Mouse (Mus musculus): Measurements from ENCODE around the gene Mrc2. TPM values are rescaled to one million over a fixed set of nuclear protein-coding genes. Genes with fewer than 3 reads are reported as not detected.

The Mrc2 gene
- not detected in 2 replicates for total RNA-seq (2015; ENCODE audit: low replicate concordance)
- total RNA-seq (2017; ENCODE audit: low replicate concordance): not detected in 2 replicates

GRCm38 (mm10) chr11:105292124-105293071 lies at the start of gene Mrc2:
Gene Mrc2, plus strand, starts transcription at chr11:105292643.
- ATAC-seq (replicated peaks; ENCODE audit: low FRiP score, poor library complexity, severe bottlenecking): no peak

GRCm38 (mm10) chr11:105246369-105246768 lies 46.1 kb upstream of the Mrc2 start:
- ATAC-seq (replicated peaks; ENCODE audit: low FRiP score, poor library complexity, severe bottlenecking): no peak

DNA sequence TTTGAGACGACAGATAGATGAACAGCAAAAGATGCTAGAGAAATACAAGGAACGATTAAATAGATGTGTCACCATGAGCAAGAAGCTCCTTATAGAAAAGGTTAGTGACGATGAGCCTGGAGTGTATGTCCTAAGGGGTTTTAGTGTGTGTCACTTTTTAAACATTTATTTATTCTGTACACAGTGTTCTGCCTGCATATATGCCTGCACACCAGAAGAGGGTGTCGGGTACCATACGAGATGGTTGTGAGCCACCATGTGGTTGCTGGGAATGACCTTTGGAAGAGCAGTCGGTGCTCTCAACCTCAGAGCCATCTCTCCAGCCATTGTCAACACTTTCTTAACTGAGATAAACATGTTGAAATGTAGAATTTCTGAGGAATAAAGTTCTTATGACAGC lies 45.7 kb upstream of the Mrc2 start:
- ATAC-seq (replicated peaks; ENCODE audit: low FRiP score, poor library complexity, severe bottlenecking): no peak

GRCm38 (mm10) chr11:105247321-105247720 lies 45.1 kb upstream of the Mrc2 start:
- ATAC-seq (replicated peaks; ENCODE audit: low FRiP score, poor library complexity, severe bottlenecking): no peak

DNA sequence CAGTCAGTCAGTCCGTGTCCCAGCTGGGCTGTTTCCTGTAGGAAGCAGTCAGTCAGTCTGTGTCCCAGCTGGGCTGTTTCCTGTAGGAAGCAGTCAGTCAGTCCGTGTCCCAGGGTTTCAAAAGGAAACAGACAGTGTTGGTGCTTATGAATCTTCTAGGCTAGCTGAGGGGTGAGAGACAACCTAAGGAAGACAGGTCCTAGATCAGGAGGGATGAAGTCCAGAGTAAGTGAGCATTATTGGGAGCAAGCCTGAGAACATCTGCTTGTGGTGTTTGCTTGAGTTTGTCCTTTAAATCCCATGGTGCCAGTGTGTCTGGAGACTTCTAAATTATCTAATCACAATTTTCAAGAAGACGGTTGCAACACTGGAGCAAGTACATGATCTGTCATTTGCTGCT lies 32.7 kb upstream of the Mrc2 start:
- ATAC-seq (replicated peaks; ENCODE audit: low FRiP score, poor library complexity, severe bottlenecking): no peak

DNA sequence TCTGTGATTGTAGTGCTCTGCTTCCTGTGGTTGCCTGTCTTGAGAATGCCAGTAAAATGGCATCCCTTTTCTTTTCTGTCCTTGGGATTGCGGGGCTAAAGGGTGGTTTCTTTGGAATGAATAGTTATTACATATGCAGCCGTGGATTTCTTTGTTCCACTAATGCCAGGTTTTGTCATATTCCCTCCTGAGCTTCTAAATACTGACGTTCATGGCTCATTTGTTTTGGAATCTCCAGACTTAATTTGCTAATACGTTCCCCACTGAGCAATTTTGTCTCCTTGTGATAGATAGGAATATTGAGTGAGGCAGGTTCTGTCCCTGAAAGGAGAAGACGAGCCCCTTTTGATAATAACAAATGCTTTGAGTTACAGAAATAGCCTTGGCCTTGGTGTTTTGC lies 31.3 kb upstream of the Mrc2 start:
- ATAC-seq (replicated peaks; ENCODE audit: low FRiP score, poor library complexity, severe bottlenecking): no peak

- ATAC-seq (replicated peaks; ENCODE audit: low FRiP score, poor library complexity, severe bottlenecking): no peak
These were observed 30.7 kb upstream of the Mrc2 start for GRCm38 (mm10) chr11:105261601-105262351.

DNA sequence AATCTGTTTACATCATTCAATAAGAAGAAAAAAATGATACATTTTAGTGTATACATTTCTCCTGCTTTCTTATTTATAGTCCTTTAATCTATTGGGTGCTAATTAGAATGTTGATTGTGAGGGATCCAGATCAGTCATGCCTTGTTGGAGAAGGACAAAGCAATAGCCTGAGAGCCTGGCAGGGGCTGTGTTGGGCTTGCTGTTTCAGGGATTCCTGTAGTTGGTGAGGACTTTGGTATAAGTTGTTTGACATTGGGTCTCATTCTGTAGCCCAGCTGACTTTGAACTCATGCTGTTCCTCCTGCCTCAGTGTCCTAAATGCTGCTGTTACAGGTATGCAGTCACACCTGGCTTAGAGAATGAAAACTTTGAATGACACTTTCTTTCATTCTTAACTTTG lies 27.9 kb upstream of the Mrc2 start:
- ATAC-seq (replicated peaks; ENCODE audit: low FRiP score, poor library complexity, severe bottlenecking): no peak

DNA sequence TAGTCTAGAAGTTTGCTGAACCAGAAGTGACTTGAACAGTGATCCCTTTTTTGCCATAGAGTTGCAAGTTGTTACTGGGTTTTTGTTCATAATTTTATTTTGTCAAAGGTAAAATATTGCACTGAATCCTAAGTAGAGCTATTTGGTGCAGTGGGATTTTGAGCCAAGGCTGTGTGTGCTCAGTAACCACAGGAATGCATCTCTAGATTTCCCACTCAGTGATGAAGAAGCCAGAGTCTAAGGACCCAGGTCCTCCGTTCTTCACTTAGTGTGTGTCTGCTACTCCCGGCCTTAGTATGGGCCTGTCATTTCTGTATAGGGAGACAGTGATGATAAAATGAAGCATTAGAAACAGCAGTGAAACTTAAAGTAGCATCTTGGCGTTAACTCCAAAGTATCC lies 27.5 kb upstream of the Mrc2 start:
- ATAC-seq (replicated peaks; ENCODE audit: low FRiP score, poor library complexity, severe bottlenecking): no peak

DNA sequence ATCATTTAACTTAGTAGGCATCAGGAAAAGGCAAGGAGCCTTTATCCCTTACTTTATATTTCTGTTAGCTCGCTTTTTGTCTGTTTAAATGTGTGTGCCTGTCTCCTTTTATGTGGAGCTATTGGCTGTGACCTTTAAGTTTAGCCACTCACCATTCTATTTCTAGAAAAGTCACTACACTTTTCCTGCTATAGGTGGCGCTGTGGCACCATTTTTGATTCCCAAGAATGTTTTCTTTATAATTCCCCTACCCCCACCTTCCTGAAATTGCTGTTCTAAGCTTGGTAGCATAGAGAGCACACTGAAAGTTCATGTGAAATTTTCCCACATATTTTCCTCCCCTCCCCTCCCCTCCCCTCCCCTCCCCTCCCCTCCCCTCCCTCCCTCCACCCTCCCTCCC lies 22.3 kb upstream of the Mrc2 start:
- ATAC-seq (replicated peaks; ENCODE audit: low FRiP score, poor library complexity, severe bottlenecking): 0 out of 2 replicates have a peak, but pooled peaks have one; percentile 59

DNA sequence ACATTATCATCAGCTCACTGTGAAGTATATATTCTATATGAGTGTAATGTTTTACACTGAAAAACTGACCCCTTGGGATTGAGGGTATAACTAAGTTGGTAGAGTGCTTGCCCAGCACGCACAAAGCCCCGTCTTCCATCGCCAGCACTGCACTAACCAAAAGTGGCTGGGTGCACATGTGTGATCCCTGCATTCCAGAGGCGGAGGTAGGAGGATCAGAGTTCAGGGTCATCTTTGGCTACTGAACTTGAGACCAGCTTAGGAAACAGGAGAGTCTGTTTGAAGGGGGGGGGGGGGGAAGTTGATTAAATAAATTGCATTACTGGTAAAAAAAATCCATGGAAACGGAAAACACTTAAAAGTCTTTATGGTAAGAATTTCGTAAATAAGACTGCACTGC lies 12.0 kb upstream of the Mrc2 start:
- ATAC-seq (replicated peaks; ENCODE audit: low FRiP score, poor library complexity, severe bottlenecking): no peak

DNA sequence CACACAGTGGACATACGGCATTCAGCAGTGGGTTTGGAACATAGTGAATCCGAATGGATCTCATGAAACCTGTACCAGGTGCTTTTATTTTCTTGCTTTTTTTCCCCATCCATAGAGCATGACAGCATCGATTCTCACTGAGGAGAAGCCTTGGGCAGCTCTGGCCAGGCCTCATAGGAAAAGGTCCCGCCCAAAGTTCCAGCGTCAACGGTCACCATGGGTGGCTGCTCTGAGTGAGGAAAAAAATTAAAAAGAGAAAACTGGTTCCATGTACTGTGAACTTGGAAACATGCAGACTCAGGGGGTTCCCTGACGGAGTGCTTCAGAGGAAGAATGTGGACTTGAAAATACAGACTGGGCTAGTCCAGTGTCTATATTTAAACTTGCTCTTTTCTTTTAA lies 11.2 kb upstream of the Mrc2 start:
- no peak for ATAC-seq (replicated peaks; ENCODE audit: low FRiP score, poor library complexity, severe bottlenecking)

DNA sequence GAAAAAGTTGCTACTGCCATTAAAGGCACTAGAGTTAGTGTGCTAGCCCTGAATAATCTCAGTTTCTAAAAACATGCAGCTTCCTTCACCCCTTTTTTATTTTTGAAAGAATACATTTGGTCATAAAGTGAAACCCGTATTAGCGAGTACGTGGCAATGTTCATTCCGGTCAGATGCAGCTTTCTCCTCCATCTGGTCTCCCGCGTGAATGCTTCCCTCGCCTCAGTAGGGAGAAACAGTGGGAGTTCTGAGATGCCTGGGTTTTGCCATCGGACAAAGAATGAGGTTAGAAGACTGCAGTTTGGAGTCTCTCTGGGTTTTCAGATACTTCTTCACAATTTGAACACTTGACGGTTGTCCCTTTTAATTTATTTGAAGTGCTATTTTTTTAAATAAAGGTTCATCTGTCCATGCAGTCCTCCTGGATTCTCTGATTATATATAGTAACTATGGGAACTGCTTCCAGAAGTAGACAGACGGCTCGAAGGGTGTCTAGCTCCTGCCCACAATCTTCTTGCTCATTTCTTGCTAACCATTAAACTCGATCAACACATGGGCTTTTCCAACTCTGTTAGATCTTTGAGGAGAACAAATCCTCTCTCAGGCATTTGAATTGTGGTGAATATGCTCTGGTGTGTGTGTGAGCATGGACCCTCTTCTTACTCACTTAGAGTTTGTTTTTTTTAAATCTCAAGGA lies 10.5 kb upstream of the Mrc2 start:
- ATAC-seq (replicated peaks; ENCODE audit: low FRiP score, poor library complexity, severe bottlenecking): no peak

DNA sequence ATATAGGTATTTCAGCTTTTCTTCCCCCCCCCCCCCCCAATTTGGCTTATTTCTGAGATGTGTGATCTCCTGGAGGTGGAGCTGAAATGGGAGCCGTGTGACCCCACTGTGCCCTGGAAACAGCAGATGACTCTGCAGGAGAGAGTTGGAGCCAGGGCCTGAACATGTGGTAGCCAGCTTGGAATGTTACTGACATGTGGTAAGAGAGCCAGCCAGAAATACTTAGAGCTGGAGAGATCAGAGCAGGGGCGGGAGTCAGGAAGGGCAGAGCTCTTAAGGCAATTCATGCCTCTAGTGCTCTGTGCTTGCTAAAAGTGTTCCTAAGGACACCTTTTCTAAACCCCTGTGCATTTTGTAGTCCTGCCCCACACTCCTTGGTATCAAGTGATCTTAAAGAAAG lies 10.0 kb upstream of the Mrc2 start:
- ATAC-seq (replicated peaks; ENCODE audit: low FRiP score, poor library complexity, severe bottlenecking): no peak

GRCm38 (mm10) chr11:105283016-105283415 lies 9.4 kb upstream of the Mrc2 start:
- ATAC-seq (replicated peaks; ENCODE audit: low FRiP score, poor library complexity, severe bottlenecking): no peak

DNA sequence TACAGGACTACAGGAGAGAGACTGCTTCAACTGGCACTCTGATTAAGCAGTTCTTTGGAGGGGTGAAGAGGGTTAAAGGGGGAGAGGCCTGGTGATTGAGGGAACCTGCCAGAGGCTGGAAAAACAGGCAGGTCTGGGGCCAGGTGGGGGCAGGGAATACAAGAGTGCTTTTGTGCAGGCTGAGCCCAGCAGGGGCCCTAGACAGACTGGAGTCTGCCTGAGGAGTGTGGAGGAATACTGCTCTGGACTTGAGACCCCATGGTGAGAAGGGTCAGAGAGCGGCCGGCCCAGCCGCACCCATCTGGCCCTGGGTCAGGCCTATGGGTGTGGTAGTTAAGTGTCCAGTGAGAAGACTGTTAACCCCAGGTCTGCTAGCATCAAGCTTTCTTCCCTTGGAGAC lies 6.7 kb upstream of the Mrc2 start:
- no peak for ATAC-seq (replicated peaks; ENCODE audit: low FRiP score, poor library complexity, severe bottlenecking)

DNA sequence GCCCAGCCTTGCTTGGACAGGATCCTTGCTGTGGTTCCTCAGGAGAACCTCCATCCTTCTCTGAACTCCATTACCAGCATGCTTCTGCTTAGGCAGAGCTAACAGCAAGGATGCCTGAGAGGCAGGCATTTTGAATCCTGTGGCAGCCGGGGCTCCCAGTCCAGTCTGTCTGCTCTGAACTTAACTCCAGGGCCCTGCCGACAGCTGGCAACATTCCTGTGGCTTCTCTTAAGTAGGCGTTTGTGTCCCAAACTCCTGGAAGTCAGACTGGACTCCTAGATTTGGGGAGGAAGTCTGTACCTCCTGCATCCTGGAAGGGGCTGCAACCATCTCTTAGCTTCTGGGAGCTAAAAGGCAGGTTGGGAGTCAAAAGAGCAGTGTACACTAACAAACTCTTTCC lies 3.0 kb upstream of the Mrc2 start:
- ATAC-seq (replicated peaks; ENCODE audit: low FRiP score, poor library complexity, severe bottlenecking): no peak

GRCm38 (mm10) chr11:105291681-105292123 lies 741 bp upstream of the Mrc2 start:
- no peak for ATAC-seq (replicated peaks; ENCODE audit: low FRiP score, poor library complexity, severe bottlenecking)

- no peak for ATAC-seq (replicated peaks; ENCODE audit: low FRiP score, poor library complexity, severe bottlenecking)
These were observed 698 bp downstream of the Mrc2 start for GRCm38 (mm10) chr11:105293101-105293581.

- no peak for ATAC-seq (replicated peaks; ENCODE audit: low FRiP score, poor library complexity, severe bottlenecking)
These were observed 1.6 kb downstream of the Mrc2 start for GRCm38 (mm10) chr11:105293901-105294494.

All from erythroid progenitor cell, adult 5-6 weeks (primary cell).